Mouse (Mus musculus): ENCODE data around the gene Prss21. TPM values are rescaled to one million over a fixed set of nuclear protein-coding genes. Genes with fewer than 3 reads are reported as not detected.

Prss21 gene
- total RNA-seq (2023): not detected

GRCm38 (mm10) chr17:23867756-23868155 is at the start of gene Prss21:
TSS of gene Prss21 (plus strand) at chr17:23868056.

GRCm38 (mm10) chr17:23829064-23829619 is 38.7 kb upstream of the Prss21 start, which contains the start of gene Elob:
TSS of gene Elob (minus strand) at chr17:23829136.

DNA sequence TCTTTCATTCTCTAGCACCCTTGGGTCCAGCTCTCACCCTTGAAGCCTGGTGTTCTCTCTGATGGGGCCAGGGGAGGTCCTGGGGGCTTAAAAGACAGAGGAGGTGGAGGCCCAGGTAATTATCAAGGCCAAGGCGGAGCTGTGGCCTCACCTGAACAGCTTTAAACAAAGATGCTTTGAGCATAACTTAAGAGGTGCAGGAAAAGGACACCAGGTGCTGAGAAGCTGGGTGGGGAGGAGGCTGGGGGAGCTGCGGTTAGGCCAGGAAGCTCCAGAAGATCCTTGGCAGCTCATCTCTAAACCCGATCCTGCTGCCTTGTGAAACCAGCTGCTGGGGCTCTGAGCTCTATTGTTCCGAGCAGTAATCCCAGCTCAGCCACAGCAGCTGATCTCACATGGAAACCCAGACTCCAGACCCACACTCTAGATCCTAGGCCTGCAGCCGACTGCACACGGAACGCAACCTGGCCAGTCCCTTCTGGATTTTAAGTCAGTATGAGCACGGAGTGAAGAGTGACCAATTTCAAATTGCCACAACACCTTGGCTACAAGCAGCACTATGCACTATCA is 31.8 kb upstream of the Prss21 start, which contains the start of gene Prss33:
Gene Prss33, minus strand, starts transcription at position 51 of the 570 bp plus-strand sequence.

DNA sequence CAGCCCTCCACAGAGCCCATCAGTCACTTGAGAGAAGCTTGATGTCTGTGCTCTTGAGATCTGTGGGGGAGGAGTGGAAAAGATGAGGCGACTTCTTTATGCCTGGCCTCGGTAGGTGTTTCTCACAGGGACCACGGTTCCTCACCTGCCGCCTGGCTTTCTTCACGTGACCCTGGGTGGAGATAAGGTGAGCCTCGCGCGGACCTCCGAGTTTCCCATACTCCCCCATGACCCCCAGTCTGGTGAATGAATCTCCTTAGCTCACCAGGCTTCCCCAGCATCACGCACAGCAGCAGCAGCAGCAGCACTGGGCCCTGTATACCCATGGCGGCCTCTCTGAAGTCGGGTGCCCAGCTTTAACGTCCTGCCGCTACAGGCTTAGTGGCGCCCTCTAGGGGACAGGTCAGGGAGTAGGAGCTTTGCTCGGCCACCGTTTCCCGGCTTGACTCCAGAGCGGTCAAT is 24.0 kb upstream of the Prss21 start, which contains the start of the genes Prss32 and Prss41:
Gene Prss32, plus strand, starts transcription at position 44 of the 462 bp plus-strand sequence.
Gene Prss41, minus strand, starts transcription at position 361 of the 462 bp plus-strand sequence.

DNA sequence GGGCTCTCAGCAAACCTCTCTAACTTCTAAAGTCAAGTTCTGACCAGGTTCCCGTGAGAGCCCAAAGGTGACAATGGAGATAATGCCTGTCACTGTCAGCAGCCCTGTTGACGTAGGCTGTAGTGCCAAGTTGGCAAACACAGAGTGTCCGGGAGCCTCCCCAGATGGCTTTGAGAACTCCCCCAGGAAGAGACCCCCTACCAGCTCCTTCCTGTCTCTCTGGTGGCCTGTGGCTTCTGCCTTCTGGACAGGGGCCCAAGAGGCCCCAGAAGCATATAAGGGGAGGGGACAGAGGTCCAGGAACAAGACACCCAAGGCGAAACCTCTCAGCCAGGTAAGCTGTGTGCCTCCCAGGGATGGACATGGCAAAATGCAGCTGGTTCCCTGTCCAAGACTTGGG is 12.7 kb downstream of the Prss21 start, which contains the start of the genes Dcpp1 and Dcpp2:
Gene Dcpp1, plus strand, starts transcription at position 301 of the 400 bp plus-strand sequence.
Gene Dcpp2, plus strand, starts transcription at position 305 of the 400 bp plus-strand sequence.

GRCm38 (mm10) chr17:23917158-23917557 is 49.3 kb downstream of the Prss21 start, which contains the start of gene Dcpp3:
TSS of gene Dcpp3 (plus strand) at chr17:23917458.

Other genes with a start within 250 kb of the Prss21 start
- gene Mmp25, start 222.8 kb upstream of the Prss21 start, total RNA-seq (2023): 0.41 TPM
- not detected for gene Bicdl2, start 207.6 kb upstream of the Prss21 start, total RNA-seq (2023)
- 39.5 TPM for gene Hcfc1r1, start 194.5 kb upstream of the Prss21 start, total RNA-seq (2023)
- 22.4 TPM for gene Thoc6, start 194.2 kb upstream of the Prss21 start, total RNA-seq (2023)
- gene Tnfrsf12a, start 190.6 kb upstream of the Prss21 start, total RNA-seq (2023): 61.0 TPM
- gene Cldn6, start 188.8 kb upstream of the Prss21 start, total RNA-seq (2023): not detected
- gene Cldn9, start 184.0 kb upstream of the Prss21 start, total RNA-seq (2023): not detected
- gene 1520401A03Rik, start 145.3 kb upstream of the Prss21 start, total RNA-seq (2023): not detected
- gene Pkmyt1, start 141.7 kb upstream of the Prss21 start, total RNA-seq (2023): 36.2 TPM
- gene Paqr4, start 127.2 kb upstream of the Prss21 start, total RNA-seq (2023): 2.6 TPM
- gene Kremen2, start 122.2 kb upstream of the Prss21 start, total RNA-seq (2023): 0.89 TPM
- gene Flywch1, start 96.5 kb upstream of the Prss21 start, total RNA-seq (2023): 27.5 TPM
- gene Flywch2, start 82.0 kb upstream of the Prss21 start, total RNA-seq (2023): not detected
- 1,442 TPM for gene Srrm2, start 77.5 kb upstream of the Prss21 start, total RNA-seq (2023)
- 199 TPM for gene Elob, start 38.9 kb upstream of the Prss21 start, total RNA-seq (2023)
- gene Prss33, start 32.0 kb upstream of the Prss21 start, total RNA-seq (2023): not detected
- gene Prss32, start 24.2 kb upstream of the Prss21 start, total RNA-seq (2023): not detected
- gene Prss41, start 23.9 kb upstream of the Prss21 start, total RNA-seq (2023): 1.4 TPM
- gene Dcpp1, start 12.8 kb downstream of the Prss21 start, total RNA-seq (2023): not detected
- not detected for gene Dcpp2, start 12.8 kb downstream of the Prss21 start, total RNA-seq (2023)
- gene Dcpp3, start 49.4 kb downstream of the Prss21 start, total RNA-seq (2023): not detected
- not detected for gene Sbp, start 73.6 kb downstream of the Prss21 start, total RNA-seq (2023)
- not detected for gene Sbpl, start 87.2 kb downstream of the Prss21 start, total RNA-seq (2023)
- gene Prss30, start 112.5 kb downstream of the Prss21 start, total RNA-seq (2023): not detected
- gene Prss22, start 130.0 kb downstream of the Prss21 start, total RNA-seq (2023): not detected
- not detected for gene Prss27, start 170.1 kb downstream of the Prss21 start, total RNA-seq (2023)
- 32.5 TPM for gene Kctd5, start 205.4 kb downstream of the Prss21 start, total RNA-seq (2023)

Data from CD4-positive naive resting alpha-beta T cell, adult 57 days (primary cell).